ENCODE assay signal across 8 mouse cellular contexts in genomic region chr11:119055571-119056131, GRCm38 (mm10). TPM values are rescaled to one million over a fixed set of nuclear protein-coding genes. Genes with fewer than 3 reads are reported as not detected.
A peak's percentile ranks its signal among the peaks of the same experiment; 100 is the strongest.
DNase-seq lines count a peak whose midpoint lies in the region; ATAC-seq and TF ChIP-seq lines count a peak whose summit lies in the region.

No protein-coding gene starts in this region.

- DNase-seq in gastrocnemius, adult 2 months, result no peak
- no peak for DNase-seq in gastrocnemius, postnatal 4 days (ENCODE audit: low spot score in 2 of 2)
- peak; percentile 22 to 23 for DNase-seq in spleen, postnatal 10 days (ENCODE audit: low spot score in 2 of 2)
- no peak for DNase-seq in spleen, adult 12 weeks (ENCODE audit: low spot score)
- DNase-seq in frontal cortex, postnatal 25 days (ENCODE audit: low spot score in 2 of 2), result no peak
- DNase-seq in spleen, postnatal 36 days (ENCODE audit: low spot score in 2 of 2), result no peak

- peak overlapping the region; percentile 91 for H3K4me2 ChIP-seq in intestine, postnatal 0 days (replicated peaks; ENCODE audit: low read depth)
- peak overlapping the region; percentile 93 for H3K4me2 ChIP-seq in neural tube, embryonic 13.5 days

- H3K27ac ChIP-seq in gastrocnemius, adult 2 months, result no peak overlapping the region
- no peak overlapping the region for H3K27ac ChIP-seq in intestine, postnatal 0 days (ENCODE audit: low read depth, low read length)
- peak overlapping the region; percentile 18; the same call in 1 of the 2 replicates for H3K27ac ChIP-seq in neural tube, embryonic 13.5 days (replicated peaks)

- H3K4me1 ChIP-seq in intestine, postnatal 0 days (replicated peaks; ENCODE audit: control insufficient read depth, insufficient read depth, low read length), result peaks cover 38% of the 10 kb centered on the region
- peaks cover 72% of the 10 kb centered on the region for H3K4me1 ChIP-seq in neural tube, embryonic 13.5 days (replicated peaks)

- peaks cover 79% of the 10 kb centered on the region for H3K27me3 ChIP-seq in intestine, postnatal 0 days (replicated peaks; ENCODE audit: control insufficient read depth, insufficient read depth, low read length)
- H3K27me3 ChIP-seq in neural tube, embryonic 13.5 days, result peaks cover 73% of the 10 kb centered on the region

- H3K9me3 ChIP-seq in intestine, postnatal 0 days (ENCODE audit: control insufficient read depth), result no peaks in the 10 kb centered on the region
- H3K9me3 ChIP-seq in neural tube, embryonic 13.5 days, result no peaks in the 10 kb centered on the region

- 3% methylated on average over 32 of the region's 32 CpGs for WGBS in intestine, postnatal 0 days
- WGBS in neural tube, embryonic 13.5 days, result under 1% methylated on average over 32 of the region's 32 CpGs

- intact Hi-C loops in gastrocnemius, adult 2 months (cut with DNase I), result no loop called here

- no peak for TF ChIP-seq CTCF in gastrocnemius, adult 2 months (IDR thresholded peaks at IDR 0.05)
- no peak for TF ChIP-seq CTCF in intestine, postnatal 0 days (IDR thresholded peaks at IDR 0.05; ENCODE audit: low read depth)

- H3K9ac ChIP-seq in intestine, postnatal 0 days (ENCODE audit: low read depth, low read length), result no peak overlapping the region; the same call in 1 of the 2 replicates
- peak overlapping the region; percentile 95 for H3K9ac ChIP-seq in neural tube, embryonic 13.5 days

- H3K36me3 ChIP-seq in intestine, postnatal 0 days (ENCODE audit: control insufficient read depth, insufficient read depth), result no peaks in the 10 kb centered on the region
- no peaks in the 10 kb centered on the region for H3K36me3 ChIP-seq in neural tube, embryonic 13.5 days

- ATAC-seq in intestine, postnatal 0 days, result no peak
- ATAC-seq in neural tube, embryonic 13.5 days (ENCODE audit: low read depth), result no peak

- H3K4me3 ChIP-seq in gastrocnemius, adult 2 months, result peak overlapping the region; percentile 86
- H3K4me3 ChIP-seq in intestine, postnatal 0 days (ENCODE audit: low read depth, low read length), result peak overlapping the region; percentile 49
- H3K4me3 ChIP-seq in neural tube, embryonic 13.5 days, result peak overlapping the region; percentile 54

RNA-seq across cellular contexts. Expression of gene Cbx8, which starts 14.9 kb away (rescaled TPM):
- total RNA-seq in gastrocnemius, adult 2 months (2021), result 1 to 10 TPM; 1.5 to 1.6 TPM
- 1 to 10 TPM; 4.6 to 5.3 TPM for total RNA-seq in gastrocnemius, postnatal 4 days (2021)
- polyA plus RNA-seq in intestine, postnatal 0 days (2015; fragmentation: Nextera tagmentation; extraction: Ambion mirVana), result 6.4 and 6.6 TPM in 2 replicates
- polyA plus RNA-seq in neural tube, embryonic 13.5 days (2015; fragmentation: Nextera tagmentation; extraction: Ambion mirVana), result 7.0 and 8.5 TPM in 2 replicates

RNA-seq across cellular contexts. Expression of gene Cbx4, which starts 30.4 kb away (rescaled TPM):
- total RNA-seq in gastrocnemius, adult 2 months (2021), result 1 to 10 TPM; 2.1 to 2.2 TPM
- 10 to 100 TPM; 10.4 to 10.7 TPM for total RNA-seq in gastrocnemius, postnatal 4 days (2021)
- 6.5 and 7.6 TPM in 2 replicates for polyA plus RNA-seq in intestine, postnatal 0 days (2015; fragmentation: Nextera tagmentation; extraction: Ambion mirVana)
- 14.8 and 16.5 TPM in 2 replicates for polyA plus RNA-seq in neural tube, embryonic 13.5 days (2015; fragmentation: Nextera tagmentation; extraction: Ambion mirVana)

RNA-seq across cellular contexts. Expression of gene Cbx2, which starts 32.9 kb away (rescaled TPM):
- total RNA-seq in gastrocnemius, adult 2 months (2021), result under 1 TPM; 0.69 to 0.95 TPM
- 1 to 10 TPM; 5.4 to 5.6 TPM for total RNA-seq in gastrocnemius, postnatal 4 days (2021)
- polyA plus RNA-seq in intestine, postnatal 0 days (2015; fragmentation: Nextera tagmentation; extraction: Ambion mirVana), result 4.9 TPM in 2 replicates
- polyA plus RNA-seq in neural tube, embryonic 13.5 days (2015; fragmentation: Nextera tagmentation; extraction: Ambion mirVana), result 17.4 and 21.4 TPM in 2 replicates

Comparison
In these comparisons a context has a peak if more than half of its experiments do, and no peak if none do; other contexts are left out.
1. DNase-seq: peak in spleen, postnatal 10 days (2 of 2); none in gastrocnemius, adult 2 months (single experiment), gastrocnemius, postnatal 4 days (0 of 2), spleen, adult 12 weeks (single experiment), frontal cortex, postnatal 25 days (0 of 2) and spleen, postnatal 36 days (0 of 2).
2. Peak in every context shown above with its lines, with median percentiles within 50 percentile points of each other: H3K4me3 ChIP-seq.